Mouse (Mus musculus) embryonic fibroblast, embryonic 13.5 days (primary cell): ENCODE results near the gene Bmp2k.

Experiments
- CTCF ChIP-seq: IDR thresholded peaks from 2 replicates; pipeline ENCODE4 v1.5.1; 2011; ENCODE audit warnings: mild to moderate bottlenecking, control low read depth, low read length, moderate library complexity, borderline replicate concordance; ENCODE audit not compliant: insufficient read depth
- POLR2A ChIP-seq: IDR thresholded peaks from 2 replicates; pipeline ENCODE4 v1.6.1; 2011; ENCODE audit warnings: low read depth, mild to moderate bottlenecking, control low read depth, low read length, moderate library complexity

- TF ChIP-seq POLR2A (no peak), CTCF (no peak)
Measured at GRCm38 (mm10) chr5:97006929-97007328, 9.4 kb downstream of the Bmp2k start.
